Mouse (Mus musculus): Measurements from ENCODE around the gene Phactr4.

DNA sequence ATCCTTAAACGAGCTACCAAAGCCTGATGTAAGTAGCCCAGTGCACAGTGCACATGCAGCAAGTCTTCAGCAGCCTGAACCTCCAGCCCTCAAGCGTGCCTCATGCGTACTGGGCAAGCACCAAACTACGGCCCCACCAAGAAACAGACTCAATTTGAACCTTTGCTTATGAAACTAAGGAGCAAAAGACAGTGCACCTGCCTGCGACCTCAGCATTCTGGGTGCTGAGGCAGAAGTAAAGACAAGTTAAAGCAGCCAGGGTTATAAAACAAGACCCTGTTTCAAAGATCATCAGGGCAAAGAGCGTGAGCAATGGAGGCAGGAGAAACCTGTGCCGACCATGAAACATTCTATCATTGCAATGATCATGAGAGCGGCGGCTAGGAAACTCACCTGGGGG is 21.3 kb downstream of the Phactr4 start:
- no peak for TF ChIP-seq ZMIZ1 (IDR thresholded peaks at IDR 0.05; ENCODE audit: low read depth, low read length)
- no peak for TF ChIP-seq TCF12 (IDR thresholded peaks at IDR 0.05; ENCODE audit: low read depth, low read length)
